ENCODE assay signal across 7 mouse cellular contexts in the genomic region with DNA sequence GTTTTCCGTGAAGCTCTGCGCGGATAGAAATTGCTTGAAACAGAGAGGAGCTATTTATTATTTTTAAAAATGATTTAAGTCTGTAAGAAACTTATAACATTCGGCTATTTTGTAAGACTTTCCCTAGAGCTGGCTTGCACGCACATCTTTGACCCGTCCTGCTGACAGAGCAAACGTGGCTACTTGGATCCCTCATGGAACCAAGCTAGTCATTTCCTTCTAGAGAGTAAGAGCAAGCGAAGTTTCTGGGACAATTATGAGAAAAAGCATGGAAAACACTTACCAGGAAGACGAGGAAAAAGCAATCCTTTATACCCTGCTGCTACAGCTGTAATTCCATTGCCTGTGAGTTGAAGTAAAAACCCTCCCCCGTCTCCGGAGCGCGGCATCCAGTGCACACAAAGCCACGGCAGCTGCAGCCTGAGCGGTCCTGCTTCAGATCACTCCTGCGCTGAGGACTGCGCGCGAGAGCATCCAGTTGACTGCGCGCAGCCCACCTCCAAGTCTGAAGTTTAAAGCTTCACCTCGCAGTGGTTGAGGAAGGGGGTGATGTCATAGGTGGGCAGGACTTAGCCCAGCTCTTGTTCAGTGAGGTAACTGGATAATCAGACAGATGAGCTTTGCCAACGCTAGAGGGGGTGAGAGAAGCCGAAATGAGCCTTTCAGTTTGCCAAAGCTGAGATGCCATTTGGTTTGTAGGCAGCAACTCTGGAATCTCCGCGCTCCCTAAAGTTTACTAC. TPM values are rescaled to one million over a fixed set of nuclear protein-coding genes. Genes with fewer than 3 reads are reported as not detected.
DNase-seq lines count a peak whose midpoint lies in the region; ATAC-seq and TF ChIP-seq lines count a peak whose summit lies in the region.

A gene (minus strand): TSS at position 507 of the 740 bp plus-strand sequence.

- H3K36me3 ChIP-seq in embryonic facial prominence, embryonic 11.5 days (replicated peaks; ENCODE audit: control insufficient read depth, insufficient read depth, low read depth, low read length), result no peaks in the 10 kb centered on the region
- no peaks in the 10 kb centered on the region for H3K36me3 ChIP-seq in midbrain, embryonic 10.5 days
- 0 out of 2 replicates have a peak, but pooled peaks cover 2% of the 10 kb centered on the region for H3K36me3 ChIP-seq in small intestine, adult 2 months (ENCODE audit: control insufficient read depth, insufficient read depth, low read length)

- no peaks in the 10 kb centered on the region for H3K4me1 ChIP-seq in bone marrow macrophage, adult 2 months (ENCODE audit: control insufficient read depth, insufficient read depth, low read length)
- no peaks in the 10 kb centered on the region for H3K4me1 ChIP-seq in embryonic facial prominence, embryonic 11.5 days (ENCODE audit: control insufficient read depth, insufficient read depth, low read length)
- peaks cover 28% of the 10 kb centered on the region for H3K4me1 ChIP-seq in midbrain, embryonic 10.5 days
- H3K4me1 ChIP-seq in small intestine, adult 2 months (ENCODE audit: control insufficient read depth, insufficient read depth, insufficient read length, low read length), result peaks cover 2% of the 10 kb centered on the region; the same call in 1 of the 2 replicates

- peak within 1 kb of the TSS; percentile 53 for H3K4me3 ChIP-seq in bone marrow macrophage, adult 2 months (ENCODE audit: insufficient read depth, low read length)
- peak within 1 kb of the TSS; percentile 71 for H3K4me3 ChIP-seq in embryonic facial prominence, embryonic 11.5 days (ENCODE audit: low read depth, low read length)
- H3K4me3 ChIP-seq in midbrain, embryonic 10.5 days, result peak within 1 kb of the TSS; percentile 66
- H3K4me3 ChIP-seq in small intestine, adult 2 months (ENCODE audit: low read depth, low read length), result peak within 1 kb of the TSS; percentile 78

- no peaks in the 10 kb centered on the region for H3K27me3 ChIP-seq in embryonic facial prominence, embryonic 11.5 days (ENCODE audit: control insufficient read depth, insufficient read depth, low read length)
- H3K27me3 ChIP-seq in midbrain, embryonic 10.5 days (ENCODE audit: low read depth, poor library complexity, severe bottlenecking), result peaks cover 20% of the 10 kb centered on the region
- no peaks in the 10 kb centered on the region for H3K27me3 ChIP-seq in small intestine, adult 2 months (ENCODE audit: control insufficient read depth, insufficient read depth, low read length)

- TF ChIP-seq POLR2A in bone marrow macrophage, adult 2 months (IDR thresholded peaks at IDR 0.05; ENCODE audit: borderline replicate concordance, low read depth, low read length), result no peak
- peak; percentile 91 for TF ChIP-seq POLR2A in small intestine, adult 2 months (IDR thresholded peaks at IDR 0.05; ENCODE audit: low read depth, low read length)

- TF ChIP-seq CTCF in bone marrow macrophage, adult 2 months (IDR thresholded peaks at IDR 0.05; ENCODE audit: low read depth, low read length), result peak; percentile 49
- TF ChIP-seq CTCF in small intestine, adult 2 months (IDR thresholded peaks at IDR 0.05; ENCODE audit: extremely low read depth, insufficient read length, insufficient replicate concordance, low read depth, low read length), result peak; percentile 70; the same call in 1 of the 2 replicates

- no peak within 1 kb of the TSS for H3K27ac ChIP-seq in bone marrow macrophage, adult 2 months (ENCODE audit: insufficient read depth, low read depth, low read length)
- peak within 1 kb of the TSS; percentile 74 for H3K27ac ChIP-seq in embryonic facial prominence, embryonic 11.5 days (replicated peaks; ENCODE audit: low read depth, low read length)
- peak within 1 kb of the TSS; percentile 92 for H3K27ac ChIP-seq in midbrain, embryonic 10.5 days (replicated peaks)
- H3K27ac ChIP-seq in small intestine, adult 2 months (ENCODE audit: insufficient read depth, low read depth, low read length), result peak within 1 kb of the TSS; percentile 62

- intact Hi-C loops in left cerebral cortex, postnatal 4 days (cut with DNase I), result loop anchor here (5.0 kb wide), 2 partner anchors 1386 to 1581 kb away; no protein-coding TSS in a partner anchor

- DNase-seq in embryonic facial prominence, embryonic 11.5 days (ENCODE audit: low spot score), result peak; percentile 97
- peak; percentile 75 to 76 for DNase-seq in heart, adult 18-20 months
- peak; percentile 82 for DNase-seq in kidney, adult 18-20 months
- peak; percentile 91 for DNase-seq in left cerebral cortex, postnatal 4 days
- DNase-seq in midbrain, embryonic 10.5 days (ENCODE audit: low spot score), result peak; percentile 91

- no peaks in the 10 kb centered on the region for H3K9me3 ChIP-seq in embryonic facial prominence, embryonic 11.5 days (replicated peaks; ENCODE audit: control insufficient read depth, low read length)
- no peaks in the 10 kb centered on the region for H3K9me3 ChIP-seq in midbrain, embryonic 10.5 days (replicated peaks)

- H3K4me2 ChIP-seq in embryonic facial prominence, embryonic 11.5 days (ENCODE audit: low read depth, low read length), result peak within 1 kb of the TSS; percentile 36

- 2% methylated on average over 26 of the region's 26 CpGs for WGBS in embryonic facial prominence, embryonic 11.5 days
- 1% methylated on average over 26 of the region's 26 CpGs for WGBS in midbrain, embryonic 10.5 days
- 1% methylated on average over 26 of the region's 26 CpGs for WGBS in small intestine, adult 2 months

- peak within 1 kb of the TSS; percentile 77 for H3K9ac ChIP-seq in embryonic facial prominence, embryonic 11.5 days (replicated peaks; ENCODE audit: low read length)

- ATAC-seq in embryonic facial prominence, embryonic 11.5 days (replicated peaks; ENCODE audit: insufficient number of reproducible peaks, low FRiP score, low TSS enrichment, low read depth), result peak; percentile 98

RNA-seq across cellular contexts. Expression of the gene that starts here (rescaled TPM):
- 0.23 TPM in 1 of 2 replicates, not detected in the other for polyA plus RNA-seq in bone marrow macrophage, adult 2 months (2012; ENCODE audit: insufficient read depth, insufficient read length, missing spikeins)
- polyA plus RNA-seq in embryonic facial prominence, embryonic 11.5 days (2014; fragmentation: Nextera tagmentation; extraction: Ambion mirVana), result 111 and 117 TPM in 2 replicates
- total RNA-seq in heart, adult 18-20 months (2021), result under 1 TPM; 0.07 to 0.59 TPM
- 10 to 100 TPM; 28.0 to 32.9 TPM for total RNA-seq in left cerebral cortex, postnatal 4 days (2021)
- polyA plus RNA-seq in midbrain, embryonic 10.5 days (2016; fragmentation: Nextera tagmentation; extraction: Ambion mirVana), result 71.3 and 72.2 TPM in 2 replicates
- 0.83 and 2.0 TPM in 2 replicates for polyA plus RNA-seq in small intestine, adult 2 months (2012; rRNA removed)

Comparison
In these comparisons a context has a peak if more than half of its experiments do, and no peak if none do; other contexts are left out.
1. RNA of the gene that starts here (total RNA-seq): 28.0 to 32.9 TPM in left cerebral cortex, postnatal 4 days; 0.07 to 0.59 TPM in heart, adult 18-20 months; every median in the first group is over 10 times any median in the second.
2. RNA of the gene that starts here (polyA plus RNA-seq): 111 to 117 TPM in embryonic facial prominence, embryonic 11.5 days and 71.3 to 72.2 TPM in midbrain, embryonic 10.5 days; 0.83 to 2.0 TPM in small intestine, adult 2 months and 0.23 TPM in bone marrow macrophage, adult 2 months; every median in the first group is over 10 times any median in the second.
3. Peak in DNase-seq in heart, adult 18-20 months; RNA of the gene not detected or under 1 TPM.
4. Peak in every context shown above with its lines, with median percentiles within 50 percentile points of each other: H3K4me3 ChIP-seq and DNase-seq.